Comparison of ENCODE assay signal across 1 mouse cellular context in genomic region chr6:83155552-83156238, GRCm38 (mm10).
TF ChIP-seq lines count a peak whose summit lies in the region.

No protein-coding gene starts in this region.

TF ChIP-seq in ES-E14, 5 proteins besides CTCF, POLR2A, EP300 and RAD21 (continued from another document):
- TF ChIP-seq ZC3H11A (IDR thresholded peaks at IDR 0.05; ENCODE audit: borderline replicate concordance, low read depth, low read length) (no peak), CHD2 (IDR thresholded peaks at IDR 0.05; ENCODE audit: low read depth, low read length) (no peak), ZNF384 (IDR thresholded peaks at IDR 0.05; ENCODE audit: low read depth, low read length) (no peak)
